Mouse (Mus musculus) CH12.LX (cell line): ENCODE results near the gene Ick.

ENCODE experiments used
- CTCF ChIP-seq, 2 experiments: IDR thresholded peaks in 1 of 2; conservative IDR thresholded peaks in 1 of 2; 2 replicates each; pipeline ENCODE4 v1.5.1; 2011 to 2012; ENCODE audit warnings: low read depth in 2 of 2, low read length in 2 of 2, improper control_type of control experiment in 1 of 2, inconsistent platforms in 1 of 2, mild to moderate bottlenecking in 1 of 2, moderate library complexity in 1 of 2
- JUND ChIP-seq: conservative IDR thresholded peaks from 2 replicates; pipeline ENCODE4 v1.6.1; 2011; ENCODE audit warnings: low read depth, low read length, improper control_type of control experiment
- MAZ ChIP-seq: IDR thresholded peaks from 2 replicates; pipeline ENCODE4 v1.6.1; 2012; ENCODE audit warnings: low read depth, mild to moderate bottlenecking, inconsistent platforms, low read length, improper control_type of control experiment, moderate library complexity
- ZMIZ1 ChIP-seq: IDR thresholded peaks from 2 replicates; pipeline ENCODE4 v1.6.1; 2012; ENCODE audit warnings: low read depth, mild to moderate bottlenecking, inconsistent platforms, low read length, improper control_type of control experiment

- TF ChIP-seq ZMIZ1 (no peak), MAZ (no peak), JUND (no peak), CTCF (conservative IDR thresholded peaks at IDR 0.05 in 1 of 2, IDR thresholded peaks at IDR 0.05 in 1 of 2; ENCODE audit: low read depth in 2 of 2, low read length in 2 of 2) (no peak)
These were observed 4.9 kb upstream of the Ick start for GRCm38 (mm10) chr9:78103965-78104560.
